Mouse (Mus musculus): ENCODE results near the gene Csf2ra.

DNA sequence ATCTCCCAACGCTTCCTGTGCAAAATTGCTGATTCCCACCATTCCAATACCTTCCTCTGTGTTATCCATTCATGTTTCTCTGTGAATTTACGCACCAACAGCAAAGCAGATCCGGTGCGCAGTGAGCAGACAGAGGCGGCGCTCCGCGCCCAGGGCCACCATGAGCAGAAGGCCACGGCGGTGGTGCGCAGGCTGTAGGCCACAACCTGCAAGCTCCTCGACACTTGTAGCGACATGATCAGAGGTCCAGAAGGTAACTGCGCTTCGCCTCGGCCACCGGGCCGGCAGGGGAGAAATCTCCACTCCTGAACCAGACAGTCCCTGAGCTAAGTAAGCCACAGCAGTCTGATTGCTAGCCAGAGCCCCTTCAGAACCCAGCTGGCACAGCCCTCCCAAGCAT is 29.5 kb upstream of the Csf2ra start:
- TF ChIP-seq EP300 (IDR thresholded peaks at IDR 0.05; ENCODE audit: low read depth) (no peak), CTCF (IDR thresholded peaks at IDR 0.05; ENCODE audit: low read depth) (no peak)
